Mouse (Mus musculus) small intestine, adult 2 months (tissue): ENCODE data around the gene Sp100.
"Not testable (repeated sequence)": the region's sequence is repeated elsewhere in the genome, so short reads cannot be mapped to it uniquely, and the experiment has no call there.

ENCODE experiments used
- CTCF ChIP-seq: fragments of 200-500 bp; IDR thresholded peaks from 2 replicates; pipeline ENCODE4 v1.5.1; 2012; ENCODE audit warnings: low read depth, mild to moderate bottlenecking, control low read depth, inconsistent platforms, low read length, moderate library complexity, mixed read lengths; ENCODE audit not compliant: insufficient replicate concordance, insufficient read length; ENCODE audit errors: extremely low read depth
- POLR2A ChIP-seq: fragments of 200-500 bp; IDR thresholded peaks from 2 replicates; pipeline ENCODE4 v1.6.1; 2012; ENCODE audit warnings: low read depth, mild to moderate bottlenecking, control low read depth, inconsistent platforms, low read length, moderate library complexity

DNA sequence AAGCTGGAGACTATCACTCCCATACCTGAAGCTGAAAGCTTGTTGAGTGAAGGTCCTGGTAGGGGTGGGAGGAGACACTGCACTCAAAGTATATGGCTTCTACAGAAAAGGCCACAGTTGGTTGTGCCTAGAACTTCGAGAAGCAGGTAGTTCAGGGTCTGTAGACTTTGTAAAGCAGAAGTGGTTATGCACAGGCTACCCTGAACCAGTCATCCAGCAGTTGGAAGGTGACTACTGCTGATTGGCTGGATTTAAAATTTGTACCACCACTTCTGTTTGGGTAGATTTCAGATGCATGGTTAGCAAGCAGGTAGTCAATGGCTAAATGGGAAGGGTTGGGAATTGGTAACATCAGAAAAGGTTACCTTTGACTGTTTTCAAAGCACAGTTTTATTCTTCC is 31.1 kb upstream of the Sp100 start:
- not testable (repeated sequence) for TF ChIP-seq POLR2A, CTCF
